Mouse (Mus musculus) left cerebral cortex, postnatal 14 days (tissue): Measurements from ENCODE around the gene Lrfn2. TPM values are rescaled to one million over a fixed set of nuclear protein-coding genes. Genes with fewer than 3 reads are reported as not detected.

Experiments used
- DNase-seq, 2 experiments: peaks; one replicate each; pipeline ENCODE4 v3.0.0; 2021 to 2022; ENCODE audit warnings: low spot score in 2 of 2, mixed read lengths in 1 of 2
- intact Hi-C: fragments of 180-260 bp; cut with DNase I; formaldehyde crosslinking; loops from one replicate; pipeline ENCODE4 v1.15.1; 2025
- microRNA-seq, 2 experiments: library from miRNA; unstranded; fragments of <30 nt; microRNA quantifications; one replicate each; pipeline ENCODE4 v1.2.0; 2022
- total RNA-seq, 2 experiments: library from RNA; stranded (reverse); gene quantifications; 2 replicates each; pipeline ENCODE4 v1.2.3; 2021

Lrfn2 gene
- total RNA-seq, 2 experiments from 2014 or later: 37.6 to 39.4 TPM

DNA sequence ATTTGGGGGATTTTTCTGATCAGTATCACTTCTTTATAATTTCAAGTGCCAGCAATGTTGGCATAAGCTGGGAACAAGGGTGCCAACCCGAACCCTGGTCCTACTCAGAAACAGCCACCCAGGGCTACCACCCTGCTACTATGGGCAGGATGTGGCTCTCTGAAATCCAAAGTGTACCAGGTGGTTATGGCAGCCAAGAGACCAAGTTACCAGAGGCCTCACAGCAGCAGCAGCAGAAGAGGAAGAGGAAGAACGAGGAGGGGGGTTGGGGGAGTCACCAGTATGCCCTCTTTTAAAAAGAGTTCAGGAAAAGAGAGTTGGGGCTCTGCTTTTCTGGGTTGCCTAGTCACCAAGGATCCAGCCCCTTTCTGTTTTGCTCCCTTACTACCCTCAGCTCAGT lies 147.5 kb downstream of the Lrfn2 start:
- intact Hi-C loops: no loop called here
- no peak for DNase-seq

DNA sequence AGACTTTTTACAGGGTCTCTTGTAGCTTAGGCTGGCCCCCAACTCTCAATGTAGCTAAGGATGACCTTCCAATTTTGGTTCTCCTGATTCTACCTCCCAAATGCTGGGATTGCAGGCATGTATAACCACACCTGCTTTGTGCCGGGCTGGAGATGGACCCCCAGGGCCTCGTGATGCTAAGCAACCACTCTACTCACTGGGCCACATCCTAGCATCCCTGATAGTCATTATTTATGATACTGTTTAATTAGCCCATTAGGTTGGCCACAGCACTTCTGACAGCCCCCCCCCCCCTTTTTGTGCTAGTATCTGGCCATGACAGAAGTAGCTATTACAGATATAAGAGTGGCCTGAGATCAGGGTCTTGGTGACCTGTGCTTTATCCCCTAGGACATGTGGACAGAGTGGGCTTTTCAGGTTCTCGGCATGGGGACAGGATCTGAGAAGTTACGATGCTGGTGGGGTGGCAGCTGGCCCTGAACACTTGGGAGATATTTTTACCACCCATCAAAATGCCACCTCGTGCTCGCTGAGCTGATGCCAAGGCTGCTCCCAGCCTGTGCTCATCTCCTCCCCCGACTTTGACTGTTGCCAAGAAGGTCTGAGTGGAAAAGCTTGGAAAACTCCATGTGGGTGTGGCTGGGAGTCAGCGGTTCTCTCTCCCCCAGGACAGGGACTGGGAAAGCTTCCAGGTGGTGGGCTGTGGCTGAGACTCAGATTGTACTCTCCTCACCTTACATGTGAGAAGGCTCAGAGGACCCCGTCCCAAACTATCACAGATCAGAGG lies 151.6 kb downstream of the Lrfn2 start:
- DNase-seq: peak; percentile 81 to 94
- intact Hi-C loops: no loop called here

DNA sequence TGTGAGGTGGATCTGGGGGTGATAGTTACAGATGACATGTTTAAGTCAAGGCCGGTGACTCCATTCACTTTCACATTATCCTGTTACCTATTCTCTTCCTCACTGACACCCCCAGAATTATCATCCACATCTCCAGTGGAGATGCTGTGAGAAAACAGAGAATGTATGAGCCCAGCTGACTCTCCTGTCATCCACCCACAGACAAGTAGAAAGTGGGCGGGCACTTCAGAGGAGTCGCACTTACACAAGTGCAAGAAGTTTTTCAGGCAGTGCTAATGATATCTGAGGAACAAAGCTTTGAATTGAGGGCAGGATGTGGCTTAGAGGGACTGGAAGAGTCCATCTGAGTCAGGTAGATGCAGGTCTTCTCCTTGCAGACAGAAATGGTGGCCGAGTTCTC lies 152.9 kb downstream of the Lrfn2 start:
- intact Hi-C loops: no loop called here
- peak; percentile 39 to 63 for DNase-seq

DNA sequence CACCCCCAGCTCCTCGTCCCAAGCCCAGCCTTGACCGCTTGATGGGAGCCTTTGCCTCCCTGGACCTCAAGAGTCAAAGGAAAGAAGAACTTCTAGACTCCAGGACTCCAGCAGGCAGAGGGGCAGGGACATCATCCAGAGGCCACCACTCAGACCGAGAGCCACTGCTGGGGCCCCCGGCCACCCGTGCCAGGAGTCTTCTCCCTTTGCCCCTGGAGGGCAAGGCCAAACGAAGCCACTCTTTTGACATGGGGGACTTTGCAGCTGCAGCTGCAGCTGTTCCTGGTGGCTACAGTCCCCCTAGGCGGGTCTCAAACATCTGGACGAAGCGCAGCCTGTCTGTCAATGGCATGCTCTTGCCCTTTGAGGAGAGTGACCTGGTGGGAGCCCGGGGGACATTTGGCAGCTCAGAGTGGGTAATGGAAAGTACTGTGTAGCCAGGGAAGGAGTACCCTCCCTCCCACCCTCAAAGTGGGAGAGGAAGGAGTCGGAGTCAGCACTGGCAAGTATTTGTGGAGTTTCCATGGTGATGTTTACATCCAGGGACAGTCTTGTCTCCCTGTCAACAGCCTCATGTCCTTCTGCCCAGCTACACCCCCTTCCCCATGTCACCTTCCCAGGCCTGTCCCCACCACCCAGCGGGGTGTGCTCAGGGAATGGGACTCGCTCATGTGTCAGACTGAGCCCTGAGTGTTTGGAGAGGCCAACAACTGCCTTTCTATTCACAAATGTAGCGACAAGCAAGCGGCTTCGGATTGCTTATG lies 164.8 kb downstream of the Lrfn2 start:
- intact Hi-C loops: no loop called here

DNA sequence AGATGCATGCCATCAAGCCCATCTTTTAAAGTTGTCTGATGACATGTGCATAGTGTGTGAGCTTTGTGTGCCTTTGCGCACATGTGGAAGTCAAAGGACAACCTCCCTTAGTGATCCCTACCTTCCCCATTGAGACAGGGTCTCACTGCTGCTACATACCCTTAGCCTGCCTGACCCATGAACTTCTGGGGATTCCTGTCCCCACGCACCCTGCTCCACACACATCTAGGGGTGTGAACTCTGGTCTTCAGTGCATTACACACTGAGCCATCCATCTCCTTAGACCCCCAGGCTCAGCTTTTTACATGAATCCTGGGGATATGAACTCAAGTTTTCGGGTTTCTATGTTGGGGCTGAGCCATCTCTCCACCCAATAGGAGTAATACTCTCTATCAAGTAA lies 179.2 kb downstream of the Lrfn2 start:
- intact Hi-C loops: no loop called here
- no peak for DNase-seq

More for the DNA sequence above, 164.8 kb downstream of the Lrfn2 start:
- DNase-seq: no peak

DNA sequence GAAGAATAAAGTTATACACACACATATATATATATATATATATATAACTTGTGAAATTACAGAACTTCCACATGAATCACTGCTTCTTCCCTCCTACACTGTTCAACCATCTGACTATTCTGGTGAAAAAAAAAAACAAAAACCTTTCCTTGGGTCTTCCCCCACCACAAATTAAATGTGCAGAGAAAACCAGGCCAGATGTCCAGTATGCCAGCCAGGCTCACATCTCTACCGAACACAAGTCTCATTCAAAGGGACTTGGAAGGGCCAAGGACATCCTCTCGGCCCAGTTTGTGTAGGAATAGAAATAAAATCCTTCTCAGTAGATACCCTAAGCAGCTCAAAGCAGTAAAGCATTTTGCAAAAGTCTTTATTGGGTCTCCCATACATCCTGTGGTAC lies 179.7 kb downstream of the Lrfn2 start:
- intact Hi-C loops: no loop called here
- peak; percentile 23 to 48 for DNase-seq

DNA sequence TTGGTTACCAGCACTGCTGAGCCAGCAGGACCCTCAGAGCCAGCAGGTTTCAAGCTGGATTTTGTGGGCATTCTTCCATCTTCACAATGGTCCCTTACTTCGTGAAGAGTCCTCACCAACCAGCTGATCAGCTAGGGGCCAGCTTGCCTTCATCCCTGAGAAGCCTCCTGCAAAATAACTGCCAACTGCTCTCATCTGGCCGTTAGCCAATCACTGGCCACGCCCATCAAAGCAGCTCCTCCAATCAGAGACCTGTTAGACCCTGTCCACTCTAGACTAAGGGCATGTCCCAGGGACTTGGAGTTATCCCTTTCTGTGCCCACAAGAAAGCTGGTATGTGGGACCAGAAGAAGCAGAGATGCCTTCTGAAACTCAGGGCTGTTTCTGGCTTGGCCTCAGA lies 181.2 kb downstream of the Lrfn2 start:
- no peak for DNase-seq

DNA sequence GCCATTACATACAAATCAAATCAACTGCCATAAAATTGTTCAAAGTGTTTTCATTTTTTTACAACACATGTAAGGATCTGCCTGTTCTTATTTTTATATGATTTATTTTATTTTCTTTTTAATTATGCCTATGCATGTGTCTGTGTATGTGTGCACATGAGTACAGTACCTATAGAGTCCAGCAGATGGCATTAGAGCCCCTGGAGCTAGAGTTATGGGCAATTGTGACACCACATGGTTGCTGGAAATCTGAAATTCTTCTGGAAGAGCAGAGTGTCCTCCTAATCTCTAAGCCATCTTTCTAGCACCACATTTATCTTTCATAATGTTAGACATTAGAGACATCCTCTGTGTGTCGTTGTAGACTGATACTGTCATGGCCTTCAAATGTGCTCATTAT lies 192.0 kb downstream of the Lrfn2 start:
- intact Hi-C loops: no loop called here
- no peak for DNase-seq

More for the DNA sequence above, 181.2 kb downstream of the Lrfn2 start:
- intact Hi-C loops: no loop called here

DNA sequence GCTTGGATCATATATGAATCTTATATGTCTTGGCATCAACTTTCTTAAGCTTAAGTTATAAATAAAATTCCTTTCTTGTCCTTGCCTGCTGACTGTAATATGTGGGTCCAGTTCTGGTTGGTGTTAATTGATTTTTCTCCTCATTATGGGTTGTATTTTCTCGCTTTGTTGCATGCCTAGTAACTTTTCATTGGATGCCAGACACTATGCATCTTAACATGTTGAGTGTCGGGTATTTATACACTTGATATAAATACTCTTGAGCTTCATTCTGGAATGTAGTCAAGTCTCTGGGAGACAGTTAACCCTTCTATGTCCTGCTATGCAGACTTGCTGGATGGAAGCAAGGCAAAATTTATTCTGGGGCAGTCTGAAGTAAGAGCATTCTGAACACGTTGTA lies 192.5 kb downstream of the Lrfn2 start:
- intact Hi-C loops: no loop called here
- no peak for DNase-seq

Small RNA genes lying within 50 kb of the gene (microRNA-seq; reads per million reads assigned to microRNA genes)
- gene Gm44304: 0 reads per million in 2 experiments
